Mouse (Mus musculus): ENCODE data around the gene Egfr.

Egfr gene

GRCm38 (mm10) chr11:16752007-16752348 lies at the start of gene Egfr:
TSS of gene Egfr (plus strand) at chr11:16752203.
- no peak for DNase-seq (ENCODE audit: low read depth, low spot score)

GRCm38 (mm10) chr11:16703221-16703620 lies 48.8 kb upstream of the Egfr start:
- no peak for DNase-seq (ENCODE audit: low read depth, low spot score)

GRCm38 (mm10) chr11:16735083-16735644 lies 16.8 kb upstream of the Egfr start:
- DNase-seq (ENCODE audit: low read depth, low spot score): no peak

GRCm38 (mm10) chr11:16737323-16737722 lies 14.7 kb upstream of the Egfr start:
- DNase-seq (ENCODE audit: low read depth, low spot score): no peak

GRCm38 (mm10) chr11:16738691-16739090 lies 13.3 kb upstream of the Egfr start:
- DNase-seq (ENCODE audit: low read depth, low spot score): no peak

GRCm38 (mm10) chr11:16739155-16739554 lies 12.8 kb upstream of the Egfr start:
- no peak for DNase-seq (ENCODE audit: low read depth, low spot score)

GRCm38 (mm10) chr11:16740691-16741611 lies 11.1 kb upstream of the Egfr start:
- DNase-seq (ENCODE audit: low read depth, low spot score): no peak

GRCm38 (mm10) chr11:16742251-16742650 lies 9.8 kb upstream of the Egfr start:
- no peak for DNase-seq (ENCODE audit: low read depth, low spot score)

GRCm38 (mm10) chr11:16742821-16743220 lies 9.2 kb upstream of the Egfr start:
- no peak for DNase-seq (ENCODE audit: low read depth, low spot score)

- no peak for DNase-seq (ENCODE audit: low read depth, low spot score)
These were observed 483 bp upstream of the Egfr start for GRCm38 (mm10) chr11:16751457-16751982.

- DNase-seq (ENCODE audit: low read depth, low spot score): no peak
These were observed 548 bp downstream of the Egfr start for GRCm38 (mm10) chr11:16752349-16753153.

- no peak for DNase-seq (ENCODE audit: low read depth, low spot score)
These were observed 1.4 kb downstream of the Egfr start for GRCm38 (mm10) chr11:16753154-16754040.

GRCm38 (mm10) chr11:16759930-16760329 lies 7.9 kb downstream of the Egfr start:
- no peak for DNase-seq (ENCODE audit: low read depth, low spot score)

GRCm38 (mm10) chr11:16761184-16761583 lies 9.2 kb downstream of the Egfr start:
- DNase-seq (ENCODE audit: low read depth, low spot score): no peak

- DNase-seq (ENCODE audit: low read depth, low spot score): no peak
These were observed 14.2 kb downstream of the Egfr start for GRCm38 (mm10) chr11:16766038-16766815.

GRCm38 (mm10) chr11:16767984-16768383 lies 16.0 kb downstream of the Egfr start:
- no peak for DNase-seq (ENCODE audit: low read depth, low spot score)

GRCm38 (mm10) chr11:16769276-16769675 lies 17.3 kb downstream of the Egfr start:
- DNase-seq (ENCODE audit: low read depth, low spot score): no peak

GRCm38 (mm10) chr11:16769709-16770303 lies 17.8 kb downstream of the Egfr start:
- DNase-seq (ENCODE audit: low read depth, low spot score): no peak

- no peak for DNase-seq (ENCODE audit: low read depth, low spot score)
These were observed 19.0 kb downstream of the Egfr start for GRCm38 (mm10) chr11:16770966-16771365.

GRCm38 (mm10) chr11:16772717-16773116 lies 20.7 kb downstream of the Egfr start:
- DNase-seq (ENCODE audit: low read depth, low spot score): no peak

Measured in retina, adult 2 months (tissue).